Mouse (Mus musculus) kidney, embryonic 16.5 days (tissue): ENCODE measurements around the gene Olig3. TPM values are rescaled to one million over a fixed set of nuclear protein-coding genes. Genes with fewer than 3 reads are reported as not detected.
"Not testable (repeated sequence)": the region's sequence is repeated elsewhere in the genome, so short reads cannot be mapped to it uniquely, and the experiment has no call there.

Experiments used
- ATAC-seq: fragments of 200-750 bp; cut with Nextera tagmentation; 2 replicates; pipeline ENCODE4 v1.8.0; 2017; ENCODE audit warnings: moderate TSS enrichment; ENCODE audit not compliant: low FRiP score, low TSS enrichment
- H3K27ac ChIP-seq: fragments of 300-500 bp; sonication (generic); 2 replicates; pipeline ENCODE4 v1.5.1; 2014; ENCODE audit warnings: low read length
- H3K27me3 ChIP-seq: fragments of 300-500 bp; sonication (generic); 2 replicates; pipeline ENCODE4 v1.6.1; 2014; ENCODE audit warnings: low read length, control low read depth, mixed read lengths; ENCODE audit not compliant: insufficient read depth
- H3K36me3 ChIP-seq: fragments of 300-500 bp; sonication (generic); 2 replicates; pipeline ENCODE4 v1.6.1; 2014; ENCODE audit warnings: low read length, control low read depth, mixed read lengths; ENCODE audit not compliant: insufficient read depth
- H3K4me1 ChIP-seq: fragments of 300-500 bp; sonication (generic); 2 replicates; pipeline ENCODE4 v1.6.1; 2014; ENCODE audit warnings: low read length, control low read depth, mixed read lengths; ENCODE audit not compliant: insufficient read depth
- H3K4me2 ChIP-seq: fragments of 300-500 bp; sonication (generic); replicated peaks from 2 replicates; pipeline ENCODE4 v1.6.1; 2014; ENCODE audit warnings: low read depth, low read length
- H3K4me3 ChIP-seq: fragments of 300-500 bp; sonication (generic); 2 replicates; pipeline ENCODE4 v1.5.1; 2014; ENCODE audit warnings: mild to moderate bottlenecking, low read length
- H3K9ac ChIP-seq: fragments of 300-500 bp; sonication (generic); replicated peaks from 2 replicates; pipeline ENCODE4 v1.6.1; 2014; ENCODE audit warnings: low read length
- H3K9me3 ChIP-seq: fragments of 300-500 bp; sonication (generic); 2 replicates; pipeline ENCODE4 v1.6.1; 2016; ENCODE audit warnings: low read length, control low read depth
- WGBS: fragments of 180-500 bp; shearing (Covaris S2); extraction: QIAGEN DNeasy Blood & Tissue Kit; methylation state at CpG from one replicate; pipeline ENCODE4 v1.1.7; 2014; 5-methylcytosine and 5-hydroxymethylcytosine counted together
- polyA plus RNA-seq: library from polyadenylated mRNA; unstranded; fragments of >200 nt; fragmentation: Nextera tagmentation; extraction: Ambion mirVana; gene quantifications from 2 replicates; pipeline ENCODE4 v1.2.1, GENCODE M21; 2015

Olig3 gene
- polyA plus RNA-seq, 1 experiment from 2014 or later = not detected

DNA sequence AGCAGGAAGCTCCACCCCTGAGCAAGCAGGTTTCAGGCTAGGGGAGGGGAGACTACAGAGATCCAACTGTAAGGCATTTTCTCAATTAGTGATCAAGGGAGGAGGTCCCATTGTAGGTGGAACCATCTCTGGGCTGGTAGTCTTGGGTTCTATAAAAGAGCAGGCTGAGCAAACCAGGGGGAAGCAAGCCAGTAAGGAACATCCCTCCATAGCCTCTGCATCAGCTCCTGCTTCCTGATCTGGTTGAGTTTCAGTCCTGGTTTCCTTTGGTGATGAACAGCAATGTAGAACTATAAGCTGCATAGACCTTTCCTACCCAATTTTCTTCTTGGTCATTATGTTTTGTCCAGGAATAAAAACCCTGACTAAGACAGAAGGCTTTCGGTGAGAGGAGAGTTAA lies 24.6 kb downstream of the Olig3 start:
- not testable (repeated sequence) for H3K4me3 ChIP-seq, H3K4me1 ChIP-seq, H3K4me2 ChIP-seq, H3K27me3 ChIP-seq, H3K9me3 ChIP-seq, H3K27ac ChIP-seq, ATAC-seq, H3K36me3 ChIP-seq, H3K9ac ChIP-seq
- 97% methylated on average over 1 of the region's 1 CpGs for WGBS

DNA sequence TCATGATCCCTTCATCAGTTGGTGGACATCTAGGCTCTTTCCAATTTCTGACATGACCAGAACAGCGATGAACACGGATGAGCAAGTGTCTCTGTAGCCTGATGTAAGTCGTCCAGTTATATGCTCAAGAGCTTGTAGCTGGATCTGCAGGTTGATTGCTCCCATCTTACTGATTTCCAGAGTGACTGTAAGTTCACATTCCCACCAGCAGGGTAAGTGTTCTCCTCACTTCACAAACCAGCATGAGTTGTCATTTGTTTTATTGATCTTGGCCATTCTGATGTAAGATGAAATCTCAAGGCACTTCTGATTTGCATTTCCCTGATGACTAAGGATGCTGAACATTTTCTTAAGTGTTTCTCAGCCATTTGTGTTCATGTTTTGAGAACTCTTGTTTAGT lies 27.8 kb downstream of the Olig3 start:
- H3K36me3 ChIP-seq = no peaks in the 10 kb centered on the region
- no peaks in the 10 kb centered on the region for H3K27me3 ChIP-seq
- peaks cover 5% of the 10 kb centered on the region for H3K9me3 ChIP-seq
- no peak overlapping the region for H3K4me2 ChIP-seq
- no peaks in the 10 kb centered on the region for H3K4me1 ChIP-seq
- ATAC-seq = no peak
- no peak overlapping the region for H3K27ac ChIP-seq
- no peak overlapping the region for H3K9ac ChIP-seq
- WGBS = 90% methylated on average over 3 of the region's 3 CpGs
- no peak overlapping the region for H3K4me3 ChIP-seq

DNA sequence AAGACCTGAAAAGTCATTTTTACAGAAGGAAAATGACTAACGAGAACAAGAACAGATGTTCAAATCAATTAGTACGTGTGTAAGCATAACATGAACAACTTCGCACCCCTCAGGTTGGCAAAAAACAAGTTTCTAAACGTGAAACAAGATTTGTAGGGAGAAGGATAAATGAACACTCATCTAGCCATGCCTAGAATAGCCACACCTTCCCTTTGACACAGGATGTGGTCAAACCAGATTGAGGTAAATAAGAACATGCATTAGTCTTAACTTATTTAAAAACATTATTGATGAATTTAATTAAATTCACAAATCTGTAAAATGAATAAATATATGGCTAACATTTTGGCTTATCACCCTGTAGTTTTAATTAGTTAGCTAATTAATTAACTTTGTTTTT lies 35.5 kb downstream of the Olig3 start:
- 86% methylated on average over 4 of the region's 4 CpGs for WGBS
- H3K4me1 ChIP-seq = no peaks in the 10 kb centered on the region
- ATAC-seq = no peak
- no peaks in the 10 kb centered on the region for H3K9me3 ChIP-seq
- H3K4me2 ChIP-seq = no peak overlapping the region
- no peak overlapping the region for H3K4me3 ChIP-seq
- H3K9ac ChIP-seq = no peak overlapping the region
- no peaks in the 10 kb centered on the region for H3K36me3 ChIP-seq
- no peak overlapping the region for H3K27ac ChIP-seq
- H3K27me3 ChIP-seq = 0 out of 2 replicates have a peak, but pooled peaks cover 3% of the 10 kb centered on the region

DNA sequence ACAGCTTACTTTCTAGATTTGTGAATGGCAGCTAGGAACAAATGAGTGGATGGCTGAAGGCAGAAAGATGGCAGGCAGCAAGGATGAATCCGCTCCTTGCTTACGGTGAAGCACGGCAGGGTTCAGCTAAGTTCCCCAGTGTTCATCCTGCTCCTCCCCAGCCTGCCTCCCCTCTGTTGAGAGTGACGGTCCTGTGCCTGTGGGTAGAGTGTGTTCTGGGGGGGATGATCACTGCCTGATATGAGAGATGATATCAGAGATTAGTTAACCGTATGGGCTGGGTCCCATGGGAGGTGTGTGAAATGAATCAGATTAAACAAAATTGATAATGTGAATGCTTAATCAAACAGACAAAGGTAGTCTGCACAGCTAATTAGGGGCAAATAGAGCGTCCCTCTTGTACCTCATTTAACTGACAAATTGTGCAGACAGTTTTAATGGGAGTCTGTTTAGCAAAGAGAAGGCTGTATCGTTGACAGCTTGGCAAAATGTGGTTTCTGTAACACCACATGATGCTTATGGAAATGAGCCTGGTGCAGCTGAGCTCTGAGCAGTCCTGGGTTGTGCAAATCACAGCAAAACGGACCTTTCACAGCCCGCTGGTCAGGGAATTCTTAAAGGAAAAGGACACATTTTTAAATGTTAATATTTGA lies 40.3 kb downstream of the Olig3 start:
- H3K36me3 ChIP-seq = no peaks in the 10 kb centered on the region
- no peak overlapping the region for H3K4me2 ChIP-seq
- WGBS = 49% methylated on average over 9 of the region's 9 CpGs
- H3K27me3 ChIP-seq = 0 out of 2 replicates have a peak, but pooled peaks cover 3% of the 10 kb centered on the region
- no peaks in the 10 kb centered on the region for H3K9me3 ChIP-seq
- no peak for ATAC-seq
- H3K4me1 ChIP-seq = no peaks in the 10 kb centered on the region
- no peak overlapping the region for H3K4me3 ChIP-seq
- H3K27ac ChIP-seq = no peak overlapping the region
- H3K9ac ChIP-seq = no peak overlapping the region

DNA sequence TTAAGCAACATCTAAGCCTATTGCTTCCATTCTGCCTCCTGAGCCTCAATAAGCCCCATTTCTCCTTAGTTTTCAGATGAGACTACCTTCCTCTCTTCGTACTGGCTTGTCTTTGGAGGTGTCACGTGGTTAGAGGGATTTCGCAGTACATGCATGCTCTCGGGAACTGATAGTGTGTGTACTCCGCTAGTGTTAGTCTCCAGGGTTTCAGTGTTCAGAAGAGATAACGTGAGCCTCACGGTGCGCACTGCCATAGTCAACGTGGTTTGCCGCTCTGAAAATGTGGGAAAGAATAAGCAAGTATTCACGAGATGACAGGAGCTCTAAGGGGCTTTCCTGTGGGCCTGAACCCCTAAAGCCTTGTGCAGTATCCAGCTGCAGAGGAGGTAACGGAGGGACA lies 41.1 kb downstream of the Olig3 start:
- Histone ChIP-seq H3K4me1 (no peaks in the 10 kb centered on the region), H3K9me3 (no peaks in the 10 kb centered on the region), H3K9ac (no peak overlapping the region), H3K36me3 (no peaks in the 10 kb centered on the region), H3K27me3 (0 out of 2 replicates have a peak, but pooled peaks cover 3% of the 10 kb centered on the region), H3K4me3 (no peak overlapping the region), H3K4me2 (no peak overlapping the region), H3K27ac (no peak overlapping the region)
- no peak for ATAC-seq
- 87% methylated on average over 12 of the region's 12 CpGs for WGBS

DNA sequence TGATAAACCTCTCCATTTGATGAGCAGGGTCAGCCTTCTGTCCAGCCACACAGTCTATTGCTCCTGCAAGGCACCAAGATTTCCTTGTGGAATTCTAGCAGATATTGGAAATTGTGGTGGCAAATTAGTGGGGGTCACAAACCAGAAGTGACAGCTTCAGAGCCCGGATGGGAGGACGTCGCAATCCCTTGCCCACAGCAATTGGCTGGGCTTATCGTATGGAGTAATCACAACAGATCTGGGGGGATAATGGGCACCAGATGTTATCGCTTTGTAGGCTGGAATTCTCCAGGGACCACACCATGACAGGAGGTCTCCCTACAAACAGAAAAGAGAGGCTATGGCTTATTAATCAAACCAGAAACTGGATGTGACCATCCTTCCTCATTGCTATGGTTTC lies 44.8 kb downstream of the Olig3 start:
- no peaks in the 10 kb centered on the region for H3K4me1 ChIP-seq
- ATAC-seq = no peak
- no peak overlapping the region for H3K9ac ChIP-seq
- H3K4me3 ChIP-seq = no peak overlapping the region
- H3K27me3 ChIP-seq = no peaks in the 10 kb centered on the region
- H3K9me3 ChIP-seq = no peaks in the 10 kb centered on the region
- WGBS = 39% methylated on average over 5 of the region's 5 CpGs
- H3K4me2 ChIP-seq = no peak overlapping the region
- no peaks in the 10 kb centered on the region for H3K36me3 ChIP-seq
- H3K27ac ChIP-seq = no peak overlapping the region

DNA sequence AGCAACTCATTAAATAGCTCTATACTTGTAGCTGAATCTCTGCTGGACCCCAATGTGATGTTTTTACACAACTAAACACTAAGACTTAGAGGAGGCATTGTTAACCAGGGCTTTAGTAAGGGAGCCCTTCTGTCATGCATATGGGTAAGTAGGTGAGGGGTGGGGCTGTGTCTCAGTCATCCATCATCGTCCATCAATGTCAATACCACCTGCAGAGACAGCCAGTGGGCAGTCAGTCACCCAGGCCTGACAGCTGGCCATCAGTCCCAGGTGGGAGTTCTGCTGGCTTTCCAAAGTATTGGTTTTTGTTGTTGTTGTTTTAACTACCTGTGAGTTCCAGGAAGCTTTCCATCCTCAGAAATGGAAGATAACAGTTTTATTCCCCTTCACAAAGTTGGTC lies 48.1 kb downstream of the Olig3 start:
- no peak overlapping the region for H3K4me2 ChIP-seq
- no peak overlapping the region for H3K27ac ChIP-seq
- no peak overlapping the region for H3K9ac ChIP-seq
- no peaks in the 10 kb centered on the region for H3K4me1 ChIP-seq
- no peaks in the 10 kb centered on the region for H3K36me3 ChIP-seq
- no peaks in the 10 kb centered on the region for H3K9me3 ChIP-seq
- WGBS = 17% methylated on average over 1 of the region's 1 CpGs
- no peaks in the 10 kb centered on the region for H3K27me3 ChIP-seq
- no peak for ATAC-seq
- no peak overlapping the region for H3K4me3 ChIP-seq

DNA sequence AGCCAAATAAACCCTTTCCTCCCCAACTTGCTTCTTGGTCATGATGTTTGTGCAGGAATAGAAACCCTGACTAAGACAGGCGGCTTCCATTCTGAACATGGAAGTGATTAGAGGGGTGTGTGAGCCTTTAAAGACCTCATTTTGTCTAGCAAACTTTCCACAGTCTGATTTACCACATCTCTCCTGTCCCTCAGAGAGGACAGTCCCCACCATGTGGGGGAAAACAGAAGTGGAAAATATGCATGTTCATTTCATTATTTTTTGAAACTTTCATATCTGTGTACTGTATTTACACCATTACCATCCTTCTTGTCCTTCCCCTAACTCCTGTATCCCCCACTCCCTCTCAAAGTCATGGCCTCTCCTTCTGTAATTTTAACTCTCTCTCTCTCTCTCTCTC lies 49.6 kb downstream of the Olig3 start:
- Histone ChIP-seq H3K9ac (no peak overlapping the region), H3K36me3 (no peaks in the 10 kb centered on the region), H3K27me3 (no peaks in the 10 kb centered on the region), H3K4me2 (no peak overlapping the region), H3K9me3 (no peaks in the 10 kb centered on the region), H3K4me3 (no peak overlapping the region), H3K4me1 (no peaks in the 10 kb centered on the region), H3K27ac (no peak overlapping the region)
- 65% methylated on average over 1 of the region's 1 CpGs for WGBS
- ATAC-seq = no peak

DNA sequence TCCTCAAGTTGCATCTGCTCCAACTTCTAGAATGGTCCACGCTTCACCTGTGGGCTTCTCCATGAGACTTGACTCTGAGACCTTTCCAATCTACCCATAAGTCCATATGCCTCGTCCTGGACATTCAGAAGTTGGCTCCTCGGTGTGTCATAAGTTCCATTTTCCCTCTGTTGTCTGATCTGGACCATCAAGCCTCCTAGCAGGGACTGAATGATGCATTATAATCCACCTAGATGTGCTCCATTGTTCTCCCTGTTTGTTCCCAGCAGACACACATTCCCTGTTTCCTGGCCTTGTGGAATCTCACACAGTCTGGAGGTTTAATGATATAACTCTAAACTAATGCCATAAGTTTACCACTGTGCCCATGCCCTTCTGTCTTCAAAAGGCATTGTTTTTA lies 50.8 kb downstream of the Olig3 start:
- H3K9ac ChIP-seq = no peak overlapping the region
- no peak for ATAC-seq
- no peaks in the 10 kb centered on the region for H3K27me3 ChIP-seq
- no peak overlapping the region for H3K4me2 ChIP-seq
- no peaks in the 10 kb centered on the region for H3K4me1 ChIP-seq
- no peak overlapping the region for H3K27ac ChIP-seq
- H3K4me3 ChIP-seq = no peak overlapping the region
- H3K36me3 ChIP-seq = no peaks in the 10 kb centered on the region
- H3K9me3 ChIP-seq = no peaks in the 10 kb centered on the region
- WGBS = 86% methylated on average over 3 of the region's 3 CpGs
